Mouse (Mus musculus) ES-Bruce4 (cell line): Measurements from ENCODE around the gene Ttll11. TPM values are rescaled to one million over a fixed set of nuclear protein-coding genes. Genes with fewer than 3 reads are reported as not detected.

Source experiments
- H3K27ac ChIP-seq: 2 replicates; pipeline ENCODE4 v1.5.1; 2012; ENCODE audit warnings: low read length, inconsistent platforms; ENCODE audit not compliant: insufficient read depth
- H3K27me3 ChIP-seq: 2 replicates; pipeline ENCODE4 v1.6.1; 2012; ENCODE audit warnings: mild to moderate bottlenecking, low read length, inconsistent platforms; ENCODE audit not compliant: control insufficient read depth, poor library complexity, insufficient read depth, severe bottlenecking
- H3K36me3 ChIP-seq: 2 replicates; pipeline ENCODE4 v1.6.1; 2012; ENCODE audit warnings: inconsistent platforms, mild to moderate bottlenecking, low read length, moderate library complexity; ENCODE audit not compliant: control insufficient read depth, poor library complexity, insufficient read depth, severe bottlenecking
- H3K4me1 ChIP-seq: one replicate; pipeline ENCODE4 v1.8.1; 2011; ENCODE audit warnings: low read length; ENCODE audit not compliant: control insufficient read depth, insufficient read depth
- H3K4me3 ChIP-seq: 2 replicates; pipeline ENCODE4 v1.5.1; 2011; ENCODE audit warnings: low read depth, mild to moderate bottlenecking, low read length
- H3K9ac ChIP-seq: 2 replicates; pipeline ENCODE4 v1.6.1; 2012; ENCODE audit warnings: low read depth, mild to moderate bottlenecking, inconsistent platforms; ENCODE audit not compliant: poor library complexity, severe bottlenecking
- H3K9me3 ChIP-seq: replicated peaks from 2 replicates; pipeline ENCODE4 v1.6.1; 2012; ENCODE audit warnings: mild to moderate bottlenecking, low read length, inconsistent platforms; ENCODE audit not compliant: control insufficient read depth, poor library complexity, insufficient read depth, severe bottlenecking
- CTCF ChIP-seq: IDR thresholded peaks from one replicate; pipeline ENCODE4 v1.8.1; 2011; ENCODE audit warnings: low read depth, low read length
- EP300 ChIP-seq: IDR thresholded peaks from 2 replicates; pipeline ENCODE4 v1.6.1; 2011; ENCODE audit warnings: low read depth, low read length; ENCODE audit not compliant: insufficient read depth
- POLR2A ChIP-seq: IDR thresholded peaks from one replicate; pipeline ENCODE4 v1.8.1; 2011; ENCODE audit warnings: low read length; ENCODE audit not compliant: insufficient read depth
- polyA plus RNA-seq: library from polyadenylated mRNA; stranded (reverse); fragments of >200 nt; gene quantifications from 2 replicates; pipeline ENCODE4 v1.2.4, GENCODE M21; 2011; ENCODE audit warnings: low read depth; ENCODE audit not compliant: missing spikeins, insufficient read depth, insufficient read length

Ttll11 gene
- polyA plus RNA-seq, 1 experiment: not detected

GRCm38 (mm10) chr2:35978941-35979643, 621 bp downstream of the Ttll11 start:
- Histone ChIP-seq H3K9ac (peak overlapping the region; percentile 53), H3K36me3 (no peaks in the 10 kb centered on the region), H3K27me3 (no peaks in the 10 kb centered on the region), H3K9me3 (no peaks in the 10 kb centered on the region), H3K4me1 (peaks cover 1% of the 10 kb centered on the region), H3K4me3 (peak overlapping the region; percentile 46), H3K27ac (no peak overlapping the region)
- no peak for TF ChIP-seq EP300
- TF ChIP-seq POLR2A: no peak
- TF ChIP-seq CTCF: no peak

GRCm38 (mm10) chr2:35978276-35978933, 1.3 kb downstream of the Ttll11 start:
- H3K36me3 ChIP-seq: no peaks in the 10 kb centered on the region
- H3K4me1 ChIP-seq: peaks cover 1% of the 10 kb centered on the region
- H3K4me3 ChIP-seq: peak overlapping the region; percentile 46
- H3K27me3 ChIP-seq: no peaks in the 10 kb centered on the region
- H3K27ac ChIP-seq: no peak overlapping the region
- H3K9me3 ChIP-seq: no peaks in the 10 kb centered on the region
- peak overlapping the region; percentile 53 for H3K9ac ChIP-seq
- no peak for TF ChIP-seq CTCF
- TF ChIP-seq POLR2A: no peak
- TF ChIP-seq EP300: no peak

GRCm38 (mm10) chr2:35977749-35978148, 2.0 kb downstream of the Ttll11 start:
- Histone ChIP-seq H3K9ac (no peak overlapping the region), H3K27me3 (no peaks in the 10 kb centered on the region), H3K9me3 (no peaks in the 10 kb centered on the region), H3K36me3 (no peaks in the 10 kb centered on the region), H3K4me3 (no peak overlapping the region), H3K27ac (no peak overlapping the region), H3K4me1 (peaks cover 1% of the 10 kb centered on the region)
- TF ChIP-seq POLR2A: no peak
- no peak for TF ChIP-seq CTCF
- TF ChIP-seq EP300: no peak

- TF ChIP-seq EP300 (no peak), CTCF (no peak), POLR2A (no peak)
- H3K4me3 ChIP-seq: no peak overlapping the region
- H3K9ac ChIP-seq: no peak overlapping the region
- H3K27me3 ChIP-seq: no peaks in the 10 kb centered on the region
- H3K4me1 ChIP-seq: no peaks in the 10 kb centered on the region
- H3K9me3 ChIP-seq: no peaks in the 10 kb centered on the region
- no peaks in the 10 kb centered on the region for H3K36me3 ChIP-seq
- no peak overlapping the region for H3K27ac ChIP-seq
Measured at GRCm38 (mm10) chr2:35972259-35973001, 7.3 kb downstream of the Ttll11 start.

GRCm38 (mm10) chr2:35965883-35966513, 13.7 kb downstream of the Ttll11 start:
- Histone ChIP-seq H3K4me3 (no peak overlapping the region), H3K36me3 (no peaks in the 10 kb centered on the region), H3K4me1 (no peaks in the 10 kb centered on the region), H3K9me3 (no peaks in the 10 kb centered on the region), H3K27ac (no peak overlapping the region), H3K27me3 (no peaks in the 10 kb centered on the region), H3K9ac (no peak overlapping the region)
- TF ChIP-seq EP300 (no peak), POLR2A (no peak), CTCF (no peak)

GRCm38 (mm10) chr2:35963280-35963679, 16.4 kb downstream of the Ttll11 start:
- no peak overlapping the region for H3K27ac ChIP-seq
- H3K4me1 ChIP-seq: no peaks in the 10 kb centered on the region
- H3K36me3 ChIP-seq: no peaks in the 10 kb centered on the region
- no peak for TF ChIP-seq POLR2A
- no peak for TF ChIP-seq CTCF
- TF ChIP-seq EP300: no peak
- H3K9me3 ChIP-seq: no peaks in the 10 kb centered on the region
- no peak overlapping the region for H3K9ac ChIP-seq
- no peaks in the 10 kb centered on the region for H3K27me3 ChIP-seq
- H3K4me3 ChIP-seq: no peak overlapping the region
